Mouse (Mus musculus) left cerebral cortex, postnatal 36 days (tissue): ENCODE results near the gene Btnl10. TPM values are rescaled to one million over a fixed set of nuclear protein-coding genes. Genes with fewer than 3 reads are reported as not detected.

Experiments
- DNase-seq, 2 experiments: peaks; one replicate each; pipeline ENCODE4 v3.0.0; 2021 to 2022; ENCODE audit warnings: low spot score in 2 of 2, mixed read lengths in 1 of 2
- intact Hi-C: fragments of 180-260 bp; cut with DNase I; formaldehyde crosslinking; loops from one replicate; pipeline ENCODE4 v1.15.1; 2025
- total RNA-seq, 2 experiments: library from RNA; stranded (reverse); gene quantifications; 2 replicates each; pipeline ENCODE4 v1.2.3; 2021

Btnl10 gene
- total RNA-seq, 2 experiments from 2014 or later, result not detected

DNA sequence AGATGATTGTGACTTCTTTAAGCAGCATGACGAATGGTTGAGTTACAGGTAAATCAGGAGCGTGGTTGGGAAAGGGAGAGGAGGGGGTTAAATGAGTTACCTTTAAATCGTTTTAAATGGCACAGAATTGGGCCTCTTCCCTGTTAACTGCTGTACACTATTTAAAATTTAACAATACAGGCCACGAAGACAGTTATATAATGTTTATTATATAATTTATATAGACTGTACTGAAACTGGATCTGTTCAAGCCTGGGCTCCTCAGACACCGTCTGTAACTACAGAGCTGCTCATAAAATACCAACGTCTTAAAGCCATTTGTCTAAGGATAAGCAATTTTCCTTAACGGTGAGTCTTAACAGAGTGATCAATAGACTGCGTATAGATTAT, 38.2 kb downstream of the Btnl10 start:
- no peak for DNase-seq
- intact Hi-C loops, result no loop called here

DNA sequence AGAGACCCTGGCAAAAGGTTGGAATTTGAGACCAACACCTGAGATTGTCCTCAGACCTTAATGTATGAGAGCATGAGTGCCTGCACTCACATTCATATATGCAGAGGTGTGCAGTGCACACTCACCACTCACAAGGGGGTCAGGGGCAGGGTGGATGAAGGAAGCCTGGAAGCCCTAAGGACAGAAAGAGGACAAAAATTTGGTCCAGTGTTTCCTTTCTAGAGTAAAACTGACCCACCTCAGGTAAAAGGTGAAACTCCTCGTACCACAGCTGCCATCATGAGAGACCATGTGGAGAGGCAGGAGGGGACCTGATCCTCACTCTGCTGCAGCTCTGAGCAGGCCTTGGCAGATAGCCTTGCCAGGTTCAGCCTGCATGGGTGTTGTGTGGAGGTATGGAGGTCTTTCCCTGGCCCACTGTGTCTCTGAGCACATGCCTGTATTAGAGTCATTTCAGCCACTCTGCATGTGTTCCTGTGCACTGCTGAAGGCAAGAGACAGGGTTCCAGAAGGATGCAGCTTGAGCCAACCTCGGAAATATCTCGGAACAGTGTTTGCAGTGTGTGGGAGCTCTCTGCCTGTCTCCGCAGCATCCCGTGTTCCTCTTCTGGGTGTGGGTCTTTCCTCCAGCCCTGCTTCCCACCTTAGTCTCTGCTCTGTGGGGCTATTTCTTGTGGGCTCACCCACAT, 39.7 kb downstream of the Btnl10 start:
- intact Hi-C loops, result no loop called here
- peak in 1 of 2 experiments; percentile 54 for DNase-seq

DNA sequence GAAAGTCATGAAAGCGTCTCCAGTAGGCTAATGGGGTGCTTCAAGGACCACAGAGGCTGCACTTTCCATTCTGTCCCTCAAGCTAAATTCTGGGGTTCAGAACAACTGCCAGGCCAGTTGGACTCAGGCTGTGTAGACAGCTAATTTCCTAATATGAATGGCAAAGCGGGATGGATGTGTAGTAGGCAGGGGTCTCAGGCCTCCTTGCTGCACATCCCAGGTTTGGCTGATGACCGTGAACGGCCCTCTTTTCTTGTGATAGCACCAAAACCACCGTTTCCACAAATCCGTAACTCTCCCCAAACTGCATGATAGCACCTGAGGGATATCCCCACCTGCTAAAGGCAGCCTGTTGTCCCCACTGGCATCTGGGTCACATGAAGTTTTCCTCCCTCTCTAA, 40.8 kb downstream of the Btnl10 start:
- DNase-seq, result no peak
- intact Hi-C loops, result no loop called here

DNA sequence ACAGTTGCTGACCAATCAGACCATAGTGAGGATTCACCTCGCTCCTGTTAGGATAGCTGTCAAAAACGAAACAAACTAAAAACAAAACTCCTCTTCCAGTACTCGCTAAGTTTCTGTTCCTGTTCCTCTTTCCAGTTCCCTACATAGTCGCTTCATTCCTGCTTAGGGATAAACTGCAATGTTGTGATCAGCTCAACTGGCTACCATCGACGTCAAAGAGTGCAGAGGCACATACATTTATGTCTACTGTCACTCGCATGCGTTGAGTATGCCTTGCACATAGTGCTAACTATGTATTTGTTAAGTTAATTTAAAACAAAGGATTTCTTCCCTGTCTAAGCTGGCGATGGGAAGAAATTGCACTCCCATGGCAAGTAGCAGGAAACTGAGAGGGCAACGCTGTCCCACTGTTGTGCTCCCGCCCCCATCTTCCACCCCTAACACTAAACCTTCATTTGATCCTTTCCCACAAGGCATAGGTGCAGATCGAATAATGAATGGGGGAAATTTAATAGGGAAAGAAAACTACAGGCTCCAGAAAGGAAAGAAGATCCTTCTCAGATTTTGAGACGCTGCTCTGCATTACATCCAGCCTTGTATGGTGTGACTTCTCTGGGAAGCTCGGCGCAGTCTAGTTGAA, 41.6 kb downstream of the Btnl10 start:
- intact Hi-C loops, result no loop called here

DNA sequence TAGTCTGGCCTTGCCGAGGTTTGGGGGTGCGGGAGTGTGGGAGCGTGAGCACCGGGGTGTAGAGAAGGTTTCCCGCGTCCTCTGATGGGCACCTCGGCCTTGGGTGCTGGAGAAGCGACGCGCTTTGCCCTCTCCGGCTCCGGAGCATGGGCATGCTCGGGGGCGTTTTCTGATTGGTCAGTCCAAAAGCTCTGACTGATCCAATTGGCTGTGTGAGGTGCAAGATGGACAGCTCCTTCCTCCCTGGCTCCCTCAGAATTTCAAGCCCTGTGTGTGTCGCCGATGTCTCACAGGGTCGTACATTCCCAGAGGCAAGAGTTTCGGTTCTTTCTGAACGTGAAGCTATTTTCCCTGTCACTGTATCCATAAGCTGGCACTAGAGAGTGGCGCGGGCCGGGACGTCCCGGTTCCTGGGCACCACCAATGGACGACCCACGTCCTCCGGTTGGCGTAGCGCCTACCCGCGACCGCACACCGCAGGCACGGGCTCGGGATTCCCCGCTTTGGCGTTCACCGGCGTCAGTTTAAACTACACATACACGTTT, 42.3 kb downstream of the Btnl10 start:
- DNase-seq, result peak; percentile 77 to 80
- intact Hi-C loops, result loop anchor here (2.0 kb wide), 1 partner anchor 19 kb away; the partner anchor contains the start of gene Trim11

More for the DNA sequence above, 41.6 kb downstream of the Btnl10 start:
- no peak for DNase-seq

DNA sequence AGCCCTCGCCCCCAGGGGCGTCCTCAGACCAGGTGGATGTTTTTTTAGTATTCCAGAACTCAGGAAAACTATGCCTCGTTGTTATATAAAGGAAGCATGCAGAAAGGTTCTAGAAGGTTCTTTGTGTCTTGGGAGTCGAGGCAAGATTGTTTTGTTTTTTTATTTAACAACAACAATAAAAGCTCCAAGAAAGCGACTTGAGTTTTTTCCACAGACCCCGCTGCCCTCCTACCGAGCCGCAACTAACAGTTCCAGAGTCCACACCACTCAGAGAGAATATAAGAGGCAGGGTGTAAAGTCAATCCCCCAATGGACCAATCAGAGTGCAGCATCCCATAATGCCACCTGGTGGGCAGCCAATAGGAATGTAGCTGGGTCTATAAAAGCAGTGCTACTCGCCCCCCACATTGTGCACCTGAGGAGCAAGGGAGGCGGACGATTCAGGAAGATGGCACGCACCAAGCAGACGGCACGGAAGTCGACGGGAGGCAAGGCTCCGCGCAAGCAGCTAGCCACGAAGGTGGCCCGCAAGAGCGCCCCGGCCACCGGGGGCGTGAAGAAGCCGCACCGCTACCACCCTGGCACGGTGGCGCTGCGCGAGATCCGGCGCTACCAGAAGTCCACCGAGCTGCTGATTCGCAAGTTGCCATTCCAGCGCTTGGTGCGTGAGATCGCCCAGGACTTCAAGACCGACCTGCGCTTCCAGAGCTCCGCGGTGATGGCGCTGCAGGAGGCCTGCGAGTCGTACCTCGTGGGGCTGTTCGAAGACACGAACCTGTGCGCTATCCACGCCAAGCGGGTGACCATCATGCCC, 43.9 kb downstream of the Btnl10 start:
- intact Hi-C loops, result loop anchor here (2.0 kb wide), 1 partner anchor 17 kb away; the partner anchor contains the start of gene Trim11
- no peak for DNase-seq

DNA sequence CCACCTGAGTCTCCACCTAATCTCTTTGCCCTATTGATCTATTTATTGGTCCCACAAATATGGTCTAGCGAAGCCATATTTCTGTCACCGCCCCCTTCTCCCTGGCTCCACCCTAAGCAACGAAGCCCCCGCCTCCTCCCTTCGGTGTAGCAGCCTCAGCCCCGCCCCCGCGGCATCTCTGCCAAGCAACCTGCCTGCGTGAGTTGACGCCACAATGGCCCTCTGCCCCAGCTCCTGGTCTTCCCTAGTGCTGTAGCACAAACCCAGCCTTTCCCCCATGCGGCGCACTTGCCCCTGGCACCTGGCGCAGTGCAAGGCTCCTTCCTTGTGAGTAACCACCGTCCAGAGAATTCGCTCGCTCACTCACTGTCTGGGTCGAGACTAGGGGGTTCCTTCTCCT, 45.8 kb downstream of the Btnl10 start:
- DNase-seq, result no peak
- intact Hi-C loops, result no loop called here

DNA sequence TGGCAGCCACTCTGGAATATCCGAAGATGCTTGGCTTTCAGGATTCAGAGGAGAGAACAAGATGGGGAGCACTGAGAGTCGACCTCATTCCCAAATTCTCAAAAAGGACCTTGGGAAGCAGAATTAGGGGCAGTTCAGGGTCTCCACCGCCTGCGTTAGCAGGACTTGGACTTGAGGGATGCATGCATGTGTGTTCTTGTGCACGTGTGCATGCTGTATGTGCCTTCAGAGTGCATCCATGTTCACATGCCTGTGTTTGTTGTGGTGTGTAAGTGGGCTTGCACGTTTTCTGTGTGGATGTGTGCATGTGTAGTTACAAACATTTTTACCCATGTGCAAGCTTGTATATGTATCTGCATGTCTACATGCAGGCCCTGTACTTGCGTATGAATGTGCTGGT, 46.5 kb downstream of the Btnl10 start:
- no peak for DNase-seq
- intact Hi-C loops, result no loop called here

DNA sequence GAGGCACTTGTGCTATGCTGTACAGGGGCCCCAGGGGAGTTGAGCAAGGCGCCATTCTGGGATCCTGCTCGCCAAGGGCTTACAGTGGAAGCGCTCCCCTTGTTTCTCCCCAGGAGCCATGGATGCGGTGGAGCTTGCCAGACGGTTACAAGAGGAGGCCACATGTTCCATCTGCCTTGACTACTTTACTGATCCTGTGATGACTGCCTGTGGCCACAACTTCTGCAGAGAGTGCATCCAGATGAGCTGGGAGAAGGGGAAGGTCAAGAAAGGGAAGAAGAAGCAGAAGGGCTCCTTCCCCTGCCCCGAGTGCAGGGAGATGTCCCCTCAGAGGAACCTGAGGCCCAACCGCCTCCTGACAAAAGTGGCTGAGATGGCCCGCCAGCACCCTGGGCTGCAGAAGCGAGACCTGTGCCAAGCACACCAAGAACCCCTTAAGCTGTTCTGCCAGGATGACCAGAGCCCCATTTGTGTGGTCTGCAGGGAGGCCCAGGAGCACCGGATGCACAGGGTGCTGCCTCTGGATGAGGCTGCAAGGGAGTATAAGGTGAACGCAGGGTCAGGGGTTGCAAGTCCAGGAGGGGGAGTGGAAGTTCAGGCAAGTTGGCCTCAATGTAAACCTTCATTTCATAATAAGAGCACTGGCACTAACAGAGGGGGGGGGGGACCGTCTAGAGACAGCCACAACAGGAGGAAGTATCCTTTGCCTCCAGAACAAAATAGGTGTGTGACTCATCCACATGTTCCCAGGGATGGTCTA, 47.5 kb downstream of the Btnl10 start:
- no peak for DNase-seq
- intact Hi-C loops, result no loop called here

DNA sequence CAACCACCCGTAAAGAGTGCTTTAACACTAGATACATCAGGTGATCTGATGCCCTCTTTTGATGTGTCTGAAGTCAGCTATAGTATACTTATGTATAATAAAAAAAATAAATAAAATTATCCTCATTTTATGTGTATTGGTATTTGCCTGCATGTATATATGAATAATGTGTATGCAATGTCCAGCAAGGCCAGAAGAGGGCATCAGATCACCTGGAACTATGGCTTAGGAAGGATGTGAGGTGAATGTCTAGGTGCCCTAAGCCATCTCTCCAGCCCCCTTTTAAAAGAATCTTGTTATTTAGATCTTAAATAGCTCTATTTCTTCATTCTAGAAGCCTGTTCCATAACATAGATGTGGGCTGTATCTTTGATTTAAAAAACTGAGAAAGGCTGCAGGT, 49.6 kb downstream of the Btnl10 start:
- intact Hi-C loops, result no loop called here

DNA sequence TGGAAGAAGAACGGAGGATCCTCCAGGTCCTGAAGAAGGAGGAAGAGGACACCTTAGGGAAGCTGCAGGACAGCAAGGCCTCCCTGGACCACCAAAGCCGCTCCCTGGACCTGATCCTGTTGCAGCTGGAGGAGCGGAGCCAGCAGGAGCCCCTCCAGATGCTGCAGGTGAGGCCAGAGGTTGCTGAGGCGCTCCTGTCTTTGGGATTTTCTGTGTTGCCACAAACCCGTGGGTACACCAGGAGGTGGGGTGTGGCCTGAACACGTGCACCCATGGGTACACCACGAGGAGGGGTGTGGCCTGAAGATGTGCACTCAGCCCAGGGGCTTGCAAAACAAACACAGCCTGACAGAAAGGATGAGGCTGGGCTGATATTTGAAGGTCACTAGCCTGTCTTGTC, 50.8 kb downstream of the Btnl10 start:
- no peak for DNase-seq
- intact Hi-C loops, result no loop called here

More for the DNA sequence above, 49.6 kb downstream of the Btnl10 start:
- no peak for DNase-seq

DNA sequence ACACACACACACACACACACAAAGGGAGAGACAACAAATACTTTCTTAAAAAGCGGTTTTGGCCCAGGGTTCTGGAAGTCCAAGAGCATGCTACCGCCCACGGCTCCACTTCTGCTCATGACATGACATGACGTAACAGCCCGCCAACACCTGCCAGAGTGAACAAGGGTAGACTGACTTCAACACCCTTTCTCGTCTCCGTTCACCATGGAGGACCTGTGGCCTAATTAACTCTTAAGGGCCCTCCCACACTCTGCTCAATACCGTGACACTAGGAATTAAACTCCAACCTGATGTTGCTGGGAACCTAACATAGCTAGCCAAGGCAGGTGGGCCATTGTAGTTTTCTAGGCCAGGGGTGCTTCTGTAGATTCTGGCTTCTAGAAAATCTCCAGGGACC, 51.3 kb downstream of the Btnl10 start:
- DNase-seq, result no peak
- intact Hi-C loops, result no loop called here

DNA sequence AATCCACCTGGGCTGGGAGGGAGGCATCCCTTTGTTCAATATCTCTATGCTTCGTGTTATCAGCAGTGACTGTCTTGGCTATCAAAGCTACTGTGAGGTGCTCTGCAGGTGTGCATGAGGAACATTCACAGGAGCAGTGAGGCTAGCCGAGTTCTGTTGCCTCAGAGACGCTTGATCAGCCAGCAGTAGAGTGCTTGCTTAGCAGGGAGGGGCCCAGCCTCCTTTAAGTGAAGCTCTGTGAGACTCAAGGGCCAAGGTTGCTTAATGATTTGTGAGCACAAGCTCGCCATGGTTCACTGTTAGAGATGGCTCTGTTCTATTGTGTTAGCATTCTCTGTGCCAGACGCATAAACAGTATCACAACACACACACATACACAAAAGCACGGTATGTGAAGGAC, 52.0 kb downstream of the Btnl10 start:
- DNase-seq, result no peak
- intact Hi-C loops, result no loop called here

DNA sequence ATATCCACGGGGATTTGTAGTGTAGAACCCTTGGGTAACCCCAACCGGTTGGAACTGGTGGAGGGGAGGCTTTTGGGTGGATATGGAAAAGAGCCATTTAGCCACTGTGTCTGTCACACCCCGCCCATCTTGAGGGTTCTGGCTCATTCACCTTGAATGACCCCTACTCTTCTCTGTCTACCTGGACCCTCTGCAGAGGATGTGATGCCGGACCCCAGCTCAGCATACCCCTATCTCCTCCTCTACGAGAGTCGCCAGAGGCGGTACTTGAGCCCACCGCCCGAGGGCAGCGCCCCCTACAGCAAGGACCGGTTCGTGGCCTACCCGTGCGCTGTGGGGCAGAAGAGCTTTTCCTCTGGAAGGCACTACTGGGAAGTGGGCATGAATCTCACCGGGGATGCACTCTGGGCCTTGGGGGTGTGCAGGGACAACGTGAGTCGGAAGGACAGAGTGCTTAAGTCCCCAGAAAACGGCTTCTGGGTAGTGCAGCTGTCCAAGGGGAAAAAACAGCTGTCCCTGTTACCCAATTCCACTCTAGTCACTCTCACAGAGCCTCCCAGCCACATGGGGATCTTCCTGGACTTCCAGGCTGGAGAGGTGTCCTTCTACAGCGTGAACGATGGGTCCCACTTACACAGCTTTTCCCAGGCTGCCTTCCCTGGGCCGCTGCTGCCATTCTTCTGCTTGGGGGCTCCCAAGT, 53.3 kb downstream of the Btnl10 start:
- no peak for DNase-seq
- intact Hi-C loops, result no loop called here

DNA sequence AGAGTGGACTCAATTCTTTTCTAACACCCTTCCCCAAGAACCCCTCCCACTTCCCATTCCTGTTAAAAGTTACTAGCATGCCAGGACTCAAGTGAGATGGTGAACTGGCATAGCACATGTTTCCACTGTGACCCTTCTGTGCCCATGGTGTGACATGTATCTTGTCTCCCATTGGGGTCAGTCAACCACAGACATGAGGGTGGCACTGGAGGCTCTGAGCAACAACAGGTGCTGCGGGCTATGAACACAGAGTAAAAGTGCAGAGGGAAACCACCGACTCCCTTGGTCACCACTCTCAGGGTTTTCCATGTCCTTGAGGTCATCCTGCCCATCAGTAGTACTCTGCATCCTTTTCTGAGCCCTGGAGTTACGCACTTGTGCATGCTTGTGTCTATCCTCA, 54.1 kb downstream of the Btnl10 start:
- intact Hi-C loops, result no loop called here

DNA sequence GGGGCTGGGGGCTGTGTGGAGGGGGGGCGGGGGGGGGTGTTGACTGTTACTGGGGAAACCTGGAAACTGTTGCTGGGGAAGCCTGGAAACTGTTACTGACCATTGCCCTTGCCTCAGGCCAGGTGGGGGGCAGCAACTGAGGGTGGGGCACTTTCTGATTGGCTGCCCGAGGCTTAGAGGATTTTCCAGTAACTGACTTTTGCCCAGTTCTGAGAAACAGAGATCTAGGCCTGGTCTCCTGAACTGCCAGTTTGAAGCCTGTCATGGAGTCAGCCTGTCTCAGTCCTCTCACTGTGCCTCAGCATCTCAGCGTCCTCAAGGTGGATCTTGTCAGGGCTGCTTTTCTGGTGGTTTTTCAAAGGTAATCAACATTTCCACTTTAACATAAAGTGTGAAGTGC, 56.7 kb downstream of the Btnl10 start:
- intact Hi-C loops, result no loop called here
- no peak for DNase-seq

More for the DNA sequence above, 54.1 kb downstream of the Btnl10 start:
- no peak for DNase-seq
